Mouse (Mus musculus): ENCODE data around the gene Ipo9.
A peak's percentile ranks its signal among the peaks of the same experiment; 100 is the strongest.

The Ipo9 gene

DNA sequence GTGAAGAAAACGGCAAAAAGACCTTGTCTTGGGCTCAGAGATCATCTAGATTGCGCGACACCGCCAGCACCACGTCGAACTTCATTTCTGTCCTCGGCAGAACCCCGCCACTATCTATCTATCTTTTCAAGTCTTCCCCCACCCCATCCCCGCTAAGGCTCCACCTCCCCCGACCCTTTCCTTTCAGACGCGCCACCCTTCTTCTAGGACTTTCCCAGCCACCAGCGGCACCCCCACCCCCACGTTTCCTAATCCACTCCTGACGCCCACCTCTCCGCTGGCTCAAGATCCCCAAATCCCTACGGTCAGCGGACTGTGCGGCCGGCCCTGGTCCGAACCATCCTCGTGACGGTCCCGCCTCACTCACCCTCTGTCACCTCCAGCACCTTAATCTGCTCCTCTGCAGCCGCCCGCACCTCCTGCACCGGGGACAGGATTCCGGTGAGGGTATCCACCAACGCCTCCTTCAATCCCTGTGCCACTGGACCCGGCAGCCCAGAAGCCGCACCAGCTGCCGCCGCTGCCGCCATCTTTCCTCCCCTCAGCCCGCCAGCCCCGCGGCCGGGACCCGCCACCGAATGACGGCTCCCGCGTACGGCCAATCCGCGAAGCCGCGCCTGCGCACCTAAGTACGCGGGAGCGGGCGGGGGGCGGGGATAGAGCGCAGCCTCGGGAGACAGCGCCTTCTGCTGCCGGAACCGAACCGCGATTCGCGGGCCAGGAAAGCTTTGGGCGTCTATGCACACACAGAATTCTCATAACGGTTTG lies at the start of gene Ipo9:
Ipo9 (minus strand) TSS at position 599 of the 768 bp plus-strand sequence.
- DNase-seq (ENCODE audit: low read depth, low spot score): peak; percentile 87

DNA sequence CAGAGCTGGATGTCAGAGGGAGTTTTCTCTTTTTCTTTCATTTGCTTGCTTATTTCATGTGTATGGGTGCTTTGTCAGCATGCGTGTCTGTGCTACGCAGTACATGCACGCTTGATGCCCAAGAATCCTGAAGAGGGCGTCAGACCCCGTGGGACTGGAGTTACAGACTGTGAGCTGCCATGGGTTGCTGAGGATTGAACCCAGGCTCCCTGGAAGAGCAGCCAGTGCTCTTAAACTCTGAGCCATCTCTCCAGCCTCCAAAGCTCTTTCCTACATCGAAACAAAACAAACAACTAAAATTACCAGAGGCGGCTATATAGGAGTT lies 45.2 kb upstream of the Ipo9 start:
- no peak for DNase-seq (ENCODE audit: low read depth, low spot score)

DNA sequence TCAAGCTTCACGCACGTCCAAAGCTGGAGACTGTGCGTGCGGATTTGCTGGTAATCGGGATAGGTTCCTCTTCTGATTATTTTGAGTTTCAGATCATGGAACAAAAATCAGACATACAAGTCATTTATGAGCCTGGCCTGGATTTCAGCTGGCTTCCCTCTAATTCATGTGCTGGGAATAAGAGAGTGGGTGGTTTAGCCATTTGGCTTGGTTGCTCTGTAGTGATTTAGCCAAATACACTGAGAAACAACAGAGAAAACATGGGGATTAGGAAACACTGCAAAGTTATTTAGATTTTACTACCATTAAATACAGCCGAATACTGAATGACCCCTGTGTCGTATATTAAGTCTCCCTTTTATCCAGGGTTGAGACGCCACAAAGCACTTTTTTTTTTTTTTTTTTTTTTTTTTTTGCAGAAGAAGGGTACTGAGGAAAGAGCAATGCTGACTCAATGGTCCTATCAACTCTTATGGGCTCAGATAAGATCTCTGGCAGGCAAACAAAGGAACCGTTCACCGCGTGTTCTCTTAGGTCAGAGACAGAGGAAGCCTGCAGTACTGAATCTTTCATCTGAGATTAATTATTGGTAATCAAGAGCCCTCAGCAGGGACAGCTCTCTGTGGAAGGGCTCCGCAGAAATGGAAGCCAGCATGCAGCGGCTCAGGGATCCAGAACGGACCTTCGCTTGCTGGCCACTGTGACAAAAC lies 44.7 kb upstream of the Ipo9 start:
- no peak for DNase-seq (ENCODE audit: low read depth, low spot score)

DNA sequence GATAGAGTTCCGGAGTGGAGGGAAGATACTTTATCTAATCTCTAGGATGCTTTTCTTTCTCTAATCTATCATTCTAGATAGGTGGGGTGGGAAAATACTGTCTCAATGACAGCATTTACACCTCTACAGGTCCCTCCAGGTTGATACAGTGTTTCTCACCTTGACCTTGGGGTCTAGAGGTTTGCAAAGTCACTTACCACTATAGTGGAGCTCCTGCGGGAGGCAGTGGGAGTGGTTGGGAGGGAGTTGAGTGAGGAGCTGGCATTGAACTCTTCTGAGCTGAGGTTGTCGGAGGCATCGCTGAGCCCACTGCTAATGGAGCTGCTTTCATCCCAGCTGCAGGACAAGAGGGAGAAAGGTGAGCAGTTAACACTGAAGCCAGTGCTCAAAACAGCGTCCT lies 42.2 kb upstream of the Ipo9 start:
- no peak for DNase-seq (ENCODE audit: low read depth, low spot score)

DNA sequence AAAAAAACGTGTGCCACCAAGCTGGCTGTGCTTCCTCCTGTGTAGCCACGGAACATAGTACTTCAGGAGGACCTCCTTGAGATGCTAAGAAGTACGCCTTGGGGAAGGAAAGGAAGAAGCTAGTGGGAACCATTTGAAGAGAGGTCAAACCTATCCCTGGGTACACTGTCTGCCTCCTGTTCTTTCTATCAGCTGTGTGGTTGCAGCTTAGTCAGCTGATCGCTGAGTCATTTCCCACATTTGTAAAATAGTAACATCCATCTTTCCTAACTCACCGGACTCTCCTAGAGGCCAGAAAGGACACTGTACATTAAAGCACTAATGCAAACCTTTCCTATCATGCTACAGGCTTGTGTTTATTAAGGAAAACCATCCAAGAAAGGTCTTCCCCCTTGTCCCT lies 41.4 kb upstream of the Ipo9 start:
- DNase-seq (ENCODE audit: low read depth, low spot score): no peak

DNA sequence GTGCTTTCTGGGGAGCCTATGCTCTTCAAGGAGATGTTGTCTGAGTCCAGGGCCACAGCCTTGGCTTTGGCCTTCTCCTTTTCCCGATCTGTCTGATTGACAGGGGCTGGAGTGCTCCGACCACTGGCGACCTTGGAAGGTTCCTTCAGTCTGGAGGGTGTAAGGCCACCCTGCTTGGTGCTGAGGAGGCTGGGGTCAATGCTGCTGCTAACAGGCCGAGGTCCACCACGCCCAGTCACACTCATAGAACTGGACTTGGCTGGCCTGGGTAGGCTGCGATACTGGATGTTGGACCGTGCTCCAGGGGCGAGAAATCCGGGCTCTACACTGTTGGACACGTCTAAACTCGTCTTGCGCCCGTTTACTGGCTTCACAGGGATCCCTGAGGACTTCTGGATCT lies 40.2 kb upstream of the Ipo9 start:
- DNase-seq (ENCODE audit: low read depth, low spot score): no peak

DNA sequence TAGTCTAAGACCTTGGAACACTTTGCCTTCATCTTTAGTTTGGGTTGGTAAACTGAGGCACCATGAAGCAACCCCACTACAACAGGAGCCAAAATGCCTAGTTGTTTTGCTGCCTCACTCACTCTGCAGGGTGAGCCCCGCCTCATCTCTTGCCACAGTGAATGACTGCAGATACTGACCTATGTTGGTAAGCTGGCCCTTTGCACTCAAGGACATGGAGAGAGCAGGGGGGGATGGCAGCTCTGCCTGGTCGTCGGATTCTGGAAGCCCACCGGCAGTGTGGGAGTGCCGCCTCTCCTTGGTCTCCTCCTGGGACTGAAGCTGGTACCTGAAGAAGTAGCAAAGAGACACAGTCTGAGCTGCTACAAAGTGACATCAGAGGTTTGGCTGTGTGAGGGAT lies 37.2 kb upstream of the Ipo9 start:
- no peak for DNase-seq (ENCODE audit: low read depth, low spot score)

DNA sequence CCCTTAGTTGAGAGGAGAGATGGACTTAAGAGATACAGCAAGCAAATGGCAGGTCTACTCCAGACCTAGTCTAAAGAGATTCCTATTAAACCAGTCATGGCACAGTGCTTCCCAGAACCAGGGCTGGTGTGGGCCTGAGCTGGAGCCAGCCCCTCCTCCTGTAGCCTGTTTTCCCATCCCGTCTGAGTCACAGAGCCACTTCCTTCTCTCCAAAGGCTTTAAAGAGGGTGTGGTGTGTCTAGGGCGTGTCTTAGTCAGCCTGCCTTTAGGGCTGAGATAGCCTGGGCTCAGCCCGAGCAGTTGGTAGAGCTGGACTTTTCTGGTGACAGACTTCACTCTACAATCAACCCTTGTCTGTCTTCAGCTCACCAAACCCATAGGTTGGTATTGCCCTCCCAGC lies 36.6 kb upstream of the Ipo9 start:
- no peak for DNase-seq (ENCODE audit: low read depth, low spot score)

DNA sequence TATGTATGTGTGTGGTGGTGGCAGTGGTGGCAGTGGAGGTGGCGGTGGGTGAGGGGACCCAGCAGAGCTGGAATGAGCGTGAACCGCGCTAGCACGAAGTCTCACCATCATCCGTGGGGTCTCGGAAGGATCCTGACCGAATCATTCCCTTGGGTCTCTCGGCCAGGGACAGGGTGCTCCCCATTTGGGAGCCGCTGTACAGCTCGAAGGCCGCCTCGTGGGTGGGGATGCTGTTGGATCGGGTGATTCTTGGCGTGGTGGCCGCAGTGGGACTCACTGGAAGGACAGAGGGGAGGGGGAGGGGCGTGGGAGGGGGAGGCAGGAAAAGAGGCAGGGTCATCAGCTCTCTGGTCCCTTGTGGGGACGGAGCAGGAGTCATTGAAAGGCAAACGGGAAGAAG lies 35.4 kb upstream of the Ipo9 start:
- no peak for DNase-seq (ENCODE audit: low read depth, low spot score)

DNA sequence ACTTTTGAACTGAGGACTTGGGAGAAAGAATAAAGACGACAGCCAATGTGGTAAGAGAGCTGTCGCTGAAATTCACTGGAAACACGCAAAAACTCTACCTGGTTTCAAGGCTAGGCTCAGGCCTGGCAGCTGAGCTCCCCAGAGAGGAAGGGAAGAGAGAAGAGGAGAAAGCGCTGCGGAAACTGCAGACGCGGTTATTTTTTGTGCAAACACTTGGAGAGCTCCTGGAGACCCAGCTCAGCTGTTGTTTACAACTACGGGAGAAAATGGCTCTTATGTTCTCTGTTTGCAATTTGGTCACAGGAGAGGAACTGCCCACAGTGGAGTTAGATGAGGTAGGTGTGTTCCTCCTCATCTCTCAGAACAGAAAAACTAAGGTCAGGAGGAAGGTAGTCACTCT lies 32.4 kb upstream of the Ipo9 start:
- no peak for DNase-seq (ENCODE audit: low read depth, low spot score)

DNA sequence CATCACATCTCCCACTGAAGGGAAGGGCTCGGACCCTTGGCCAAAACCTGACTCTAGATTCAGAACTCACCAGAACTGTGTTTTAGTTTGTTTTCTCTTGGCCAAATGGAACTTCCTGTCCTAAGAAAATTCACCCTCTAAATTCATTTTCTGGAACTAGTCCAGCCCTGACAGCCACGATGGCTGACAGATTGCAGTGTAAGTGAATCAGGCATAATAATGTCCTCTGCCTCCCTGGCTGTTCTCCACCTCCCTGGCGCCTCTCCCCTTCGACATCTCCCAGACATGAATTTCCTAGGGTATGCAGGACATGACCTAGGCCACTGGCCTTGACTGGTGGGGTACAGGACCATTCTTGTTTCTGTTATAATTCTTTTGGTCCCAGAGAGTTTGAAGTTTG lies 32.0 kb upstream of the Ipo9 start:
- no peak for DNase-seq (ENCODE audit: low read depth, low spot score)

DNA sequence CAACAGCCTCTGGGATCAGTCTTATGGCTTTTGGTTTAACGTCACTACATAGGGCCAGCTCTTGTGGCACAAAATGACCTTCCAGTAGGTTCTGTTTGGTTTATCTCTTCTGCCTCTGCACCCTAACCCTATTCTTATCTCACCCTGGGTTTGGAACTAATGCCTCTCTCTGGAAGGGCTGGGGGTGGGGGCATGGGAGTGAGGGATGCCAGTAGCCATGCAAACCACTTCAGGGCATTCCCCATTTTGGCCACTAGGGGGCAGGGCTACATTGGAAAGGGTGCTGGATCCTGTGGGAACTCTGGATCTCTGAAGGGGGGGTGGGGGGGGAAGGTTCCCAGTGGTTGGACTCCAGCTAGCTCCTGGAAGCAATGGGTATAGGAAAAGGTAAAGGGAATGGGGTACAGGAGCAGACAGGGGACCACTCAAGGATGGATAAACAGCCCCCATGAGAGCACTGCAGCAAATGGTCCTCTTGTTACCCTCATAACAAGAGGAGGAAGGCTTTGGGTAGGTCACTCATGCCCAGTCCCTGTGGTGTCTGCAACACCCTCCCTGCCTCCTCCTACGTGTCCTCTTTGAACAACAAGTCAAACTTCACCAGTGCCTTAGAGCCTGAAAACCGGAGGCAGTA lies 30.9 kb upstream of the Ipo9 start:
- no peak for DNase-seq (ENCODE audit: low read depth, low spot score)

DNA sequence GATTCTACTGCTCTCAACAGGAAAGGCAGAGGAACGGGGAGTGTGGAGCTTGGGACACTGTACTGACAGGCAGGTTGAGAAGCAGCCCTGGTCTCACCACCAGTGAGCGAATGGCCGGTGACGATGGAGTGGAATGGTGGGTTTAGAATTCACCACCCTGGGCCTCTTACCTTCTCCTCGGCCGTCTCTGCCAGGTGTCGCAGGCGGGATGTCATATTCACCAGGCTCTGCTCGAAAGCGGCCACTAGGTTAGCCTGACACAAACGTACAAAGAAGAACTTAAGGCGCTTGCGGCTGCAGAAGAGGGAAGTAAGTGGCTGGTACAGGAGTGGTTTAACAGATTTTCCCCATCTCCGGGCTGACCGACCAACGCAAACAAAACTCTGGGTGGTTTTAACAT lies 30.2 kb upstream of the Ipo9 start:
- no peak for DNase-seq (ENCODE audit: low read depth, low spot score)

DNA sequence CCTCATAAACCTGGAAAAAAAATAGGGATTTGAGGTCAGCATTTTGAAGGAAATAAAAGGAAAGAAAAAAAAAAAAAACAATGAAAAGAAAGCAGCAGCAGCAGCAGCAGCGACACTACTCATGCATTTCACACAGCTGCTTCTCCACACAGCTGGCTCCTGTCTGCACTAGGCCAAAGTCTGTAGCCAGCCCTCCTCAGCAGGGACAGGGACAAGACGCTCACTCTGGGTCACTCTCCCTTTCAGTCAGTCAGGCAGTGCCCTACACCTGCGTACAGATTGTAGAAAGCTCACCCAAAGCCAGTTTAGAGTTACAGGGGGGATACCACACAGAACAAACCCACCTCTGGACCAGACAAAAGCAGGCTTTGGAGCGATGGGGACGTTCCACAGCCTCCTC lies 27.6 kb upstream of the Ipo9 start:
- DNase-seq (ENCODE audit: low read depth, low spot score): no peak

DNA sequence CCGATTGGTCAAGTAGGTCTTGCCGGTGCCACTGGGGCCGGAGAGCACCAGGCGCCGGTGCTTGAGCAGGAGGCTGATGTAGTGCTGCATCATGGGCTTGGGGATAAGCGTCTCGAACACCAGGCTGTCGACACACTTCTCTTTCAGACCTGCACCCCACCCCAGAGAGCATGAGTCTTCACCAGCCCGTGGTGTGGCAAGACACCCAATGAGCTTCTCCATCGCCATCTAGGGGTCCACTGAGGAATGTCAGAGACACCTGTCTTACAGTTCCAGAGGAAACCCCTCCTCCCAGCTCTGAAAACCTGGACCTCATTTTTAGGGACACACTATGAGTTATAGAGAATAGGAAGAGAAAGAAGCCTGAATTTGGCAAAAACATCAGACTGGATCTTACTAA lies 22.0 kb upstream of the Ipo9 start:
- no peak for DNase-seq (ENCODE audit: low read depth, low spot score)

DNA sequence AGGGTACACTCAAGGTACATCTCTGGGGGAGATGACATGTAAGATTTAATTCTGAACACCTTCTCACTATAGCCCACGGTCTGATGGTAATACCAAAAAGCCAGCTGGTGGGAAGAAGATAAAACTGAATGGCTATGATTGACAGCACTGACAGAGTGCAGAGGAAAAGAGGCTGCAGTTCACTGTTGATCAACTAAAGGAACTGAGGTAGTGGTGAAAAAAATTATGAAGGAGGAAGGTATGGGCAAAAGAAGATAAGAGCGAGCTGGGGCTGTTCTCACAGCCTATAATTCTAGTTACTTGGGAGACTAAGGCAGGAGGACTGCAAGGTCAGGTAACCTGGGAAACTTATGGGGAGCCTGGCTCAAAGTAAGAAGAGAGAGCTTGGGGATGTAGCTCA lies 21.1 kb upstream of the Ipo9 start:
- no peak for DNase-seq (ENCODE audit: low read depth, low spot score)

DNA sequence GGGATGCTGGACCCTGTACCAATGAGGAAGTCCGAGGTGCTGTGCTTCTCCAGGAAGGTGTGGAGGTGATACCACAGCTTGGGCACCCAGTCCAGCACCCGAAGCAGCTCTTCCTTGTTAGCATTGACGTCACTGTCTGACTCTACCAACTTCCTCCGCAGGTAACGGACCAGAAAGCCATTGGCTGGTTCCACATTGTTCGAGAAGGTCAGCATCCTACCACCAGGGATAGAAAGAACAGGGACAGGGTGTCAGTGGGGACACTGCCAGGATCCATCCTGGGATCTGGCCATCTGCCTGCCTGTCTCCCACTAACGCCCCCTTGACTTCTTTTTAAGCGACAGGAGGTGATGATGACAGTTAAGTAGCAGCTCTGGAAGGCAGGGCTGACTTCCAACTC lies 19.6 kb upstream of the Ipo9 start:
- no peak for DNase-seq (ENCODE audit: low read depth, low spot score)

DNA sequence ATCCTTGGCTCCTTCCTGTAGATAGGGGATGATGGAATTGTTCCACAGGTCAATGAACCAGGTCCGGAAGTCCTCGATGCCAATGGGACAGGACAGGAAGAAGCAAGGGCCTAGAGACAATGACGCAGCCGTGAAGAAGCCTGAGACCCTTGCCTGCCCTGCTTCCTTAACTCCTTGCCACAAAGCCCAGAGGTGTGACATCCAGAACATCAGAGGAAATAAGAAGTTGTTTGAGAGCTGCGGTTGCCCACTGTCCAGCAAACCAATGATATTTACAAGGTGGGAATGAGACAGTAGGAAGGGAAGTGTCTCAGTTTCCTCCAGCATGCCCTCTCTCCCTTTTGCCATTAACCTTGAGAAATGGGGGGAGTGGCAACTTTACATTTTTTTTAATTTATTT lies 18.6 kb upstream of the Ipo9 start:
- no peak for DNase-seq (ENCODE audit: low read depth, low spot score)

DNA sequence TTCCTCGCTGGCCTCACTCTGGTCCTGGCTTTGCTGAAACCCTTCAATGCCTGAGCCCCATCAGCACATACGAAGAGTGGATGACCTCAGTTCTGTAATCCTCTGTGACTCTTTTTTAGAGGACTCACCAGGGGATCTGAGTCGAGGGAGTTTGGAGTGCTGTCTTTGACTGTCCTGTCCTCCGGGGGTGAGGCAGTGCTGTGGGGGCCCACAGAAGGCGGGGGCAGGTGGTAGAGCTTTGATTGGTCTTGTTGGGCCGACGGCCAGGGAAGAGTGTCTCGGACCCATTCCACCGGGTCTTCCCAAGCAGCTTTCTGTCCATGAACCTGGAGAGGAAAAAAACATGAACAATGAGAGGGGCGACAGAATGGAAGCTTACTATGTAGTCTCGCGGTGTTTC lies 13.2 kb upstream of the Ipo9 start:
- DNase-seq (ENCODE audit: low read depth, low spot score): no peak

DNA sequence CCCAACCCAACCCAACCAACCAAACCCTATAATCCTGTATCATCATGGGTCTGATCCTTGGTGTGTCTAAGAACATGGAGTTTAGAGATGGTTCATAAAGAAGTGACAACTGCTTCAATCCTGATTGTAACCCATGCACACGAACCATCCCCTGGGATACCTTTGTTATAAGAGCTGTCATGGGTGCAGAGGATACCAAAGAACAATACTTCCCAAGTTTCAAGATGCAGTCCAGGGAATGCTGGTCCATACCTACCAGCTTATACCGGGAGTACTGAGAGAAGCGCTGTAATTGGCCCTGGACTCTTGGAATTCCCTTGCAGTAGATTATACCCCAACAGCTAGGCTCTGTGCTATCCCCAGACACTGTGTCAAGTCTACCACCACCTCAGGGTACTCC lies 11.6 kb upstream of the Ipo9 start:
- no peak for DNase-seq (ENCODE audit: low read depth, low spot score)

DNA sequence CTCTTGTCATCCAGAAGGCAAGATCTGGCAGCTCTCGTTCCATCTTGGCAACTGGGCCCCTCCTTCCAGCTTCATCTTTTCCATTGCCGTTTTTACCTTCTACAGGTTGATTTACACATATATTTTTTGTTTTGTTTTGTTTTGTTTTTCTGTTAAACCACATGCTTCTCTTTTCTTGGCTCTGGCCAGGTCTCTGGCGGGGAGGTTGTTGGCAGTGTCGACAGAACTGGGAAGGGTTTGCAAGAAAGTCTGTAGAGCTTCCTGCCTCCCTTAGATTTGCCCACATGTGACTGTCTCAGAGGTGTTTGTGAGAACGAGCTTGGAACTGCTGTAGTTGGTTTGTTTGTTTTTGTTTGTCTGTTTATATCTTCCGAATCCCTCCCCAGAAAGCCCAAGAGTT lies 10.7 kb upstream of the Ipo9 start:
- no peak for DNase-seq (ENCODE audit: low read depth, low spot score)

DNA sequence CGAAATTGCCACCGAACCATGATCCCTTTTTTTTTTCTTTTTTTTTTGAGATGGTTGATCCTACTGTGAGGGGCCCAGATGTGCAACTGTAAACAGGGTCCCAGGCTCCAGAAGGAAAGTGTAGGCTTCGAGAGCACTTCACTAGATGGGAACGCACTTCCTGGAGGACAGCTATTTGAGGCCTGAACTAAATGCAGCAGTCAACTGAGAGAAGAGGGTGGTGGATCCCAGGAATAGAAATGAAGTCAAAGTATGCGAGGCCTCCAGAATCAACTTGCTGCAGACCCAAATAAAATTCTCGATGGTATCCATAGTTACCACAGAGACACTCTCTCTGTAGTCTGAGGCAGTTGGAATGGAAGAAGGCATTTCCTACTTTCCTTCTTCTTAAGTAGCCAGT lies 8.5 kb upstream of the Ipo9 start:
- no peak for DNase-seq (ENCODE audit: low read depth, low spot score)

DNA sequence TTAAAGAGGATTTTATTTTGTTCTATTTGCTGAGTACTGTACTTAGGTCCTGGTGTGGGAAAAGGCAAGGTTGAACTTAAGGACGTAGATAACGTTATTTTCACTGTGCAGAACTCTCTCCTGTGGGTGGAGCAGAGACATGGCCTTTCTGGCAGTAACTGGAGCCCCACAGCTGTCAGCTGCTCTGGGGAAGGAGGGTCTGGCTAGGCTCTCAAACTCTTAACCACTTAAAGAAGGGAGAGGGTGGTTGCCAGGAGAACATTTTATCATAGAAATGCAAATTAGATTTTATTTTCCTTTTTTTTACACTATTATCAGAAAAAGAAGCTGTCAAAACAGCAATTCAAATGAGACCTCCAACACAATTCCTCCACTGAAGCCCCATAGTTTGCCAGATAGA lies 5.5 kb upstream of the Ipo9 start:
- DNase-seq (ENCODE audit: low read depth, low spot score): peak; percentile 4
